Mouse (Mus musculus) lung, postnatal 0 days (tissue): Measurements from ENCODE around the gene Sae1.

ENCODE experiments used
- CTCF ChIP-seq: IDR thresholded peaks from 2 replicates; pipeline ENCODE4 v1.5.1; 2016; ENCODE audit warnings: antibody characterized with exemption, mild to moderate bottlenecking
- EP300 ChIP-seq: IDR thresholded peaks from 2 replicates; pipeline ENCODE4 v1.6.1; 2016; ENCODE audit warnings: antibody characterized with exemption, mild to moderate bottlenecking, control low read depth

- TF ChIP-seq CTCF = no peak
- no peak for TF ChIP-seq EP300
Measured at GRCm38 (mm10) chr7:16345297-16345696, 42.3 kb downstream of the Sae1 start.
